Comparison of ENCODE assay signal across 7 mouse cellular contexts in genomic region chr1:119423510-119423909, GRCm38 (mm10). TPM values are rescaled to one million over a fixed set of nuclear protein-coding genes. Genes with fewer than 3 reads are reported as not detected.
A peak's percentile ranks its signal among the peaks of the same experiment; 100 is the strongest.
DNase-seq lines count a peak whose midpoint lies in the region; ATAC-seq and TF ChIP-seq lines count a peak whose summit lies in the region.

No protein-coding gene starts in this region.

- H3K4me2 ChIP-seq in midbrain, embryonic 15.5 days, result no peak overlapping the region
- no peak overlapping the region for H3K4me2 ChIP-seq in midbrain, embryonic 13.5 days (replicated peaks)

- TF ChIP-seq POLR2A in bone marrow, adult 2 months (IDR thresholded peaks at IDR 0.05; ENCODE audit: borderline replicate concordance, control insufficient read depth, low read depth, low read length), result no peak

- peak; percentile 58 for DNase-seq in midbrain, embryonic 10.5 days (ENCODE audit: low spot score)
- DNase-seq in gastrocnemius, adult 2 months, result peak; percentile 51
- DNase-seq in layer of hippocampus, adult 9-11 months, result peak; percentile 31
- DNase-seq in B cell, adult 2 months, result no peak

- H3K9me3 ChIP-seq in midbrain, embryonic 10.5 days (replicated peaks), result no peaks in the 10 kb centered on the region
- no peaks in the 10 kb centered on the region for H3K9me3 ChIP-seq in midbrain, embryonic 15.5 days
- no peaks in the 10 kb centered on the region for H3K9me3 ChIP-seq in midbrain, embryonic 13.5 days

- 4% methylated on average over 14 of the region's 14 CpGs for WGBS in midbrain, embryonic 10.5 days
- WGBS in midbrain, embryonic 15.5 days, result 5% methylated on average over 14 of the region's 14 CpGs
- WGBS in bone marrow, adult 2 months, result 12% methylated on average over 14 of the region's 14 CpGs
- 4% methylated on average over 14 of the region's 14 CpGs for WGBS in midbrain, embryonic 13.5 days

- H3K27ac ChIP-seq in midbrain, embryonic 10.5 days (replicated peaks), result no peak overlapping the region
- no peak overlapping the region for H3K27ac ChIP-seq in midbrain, embryonic 15.5 days
- no peak overlapping the region for H3K27ac ChIP-seq in bone marrow, adult 2 months (ENCODE audit: control insufficient read depth, insufficient read depth, low read depth, low read length, poor library complexity)
- no peak overlapping the region for H3K27ac ChIP-seq in gastrocnemius, adult 2 months
- H3K27ac ChIP-seq in midbrain, embryonic 13.5 days, result no peak overlapping the region

- H3K27me3 ChIP-seq in midbrain, embryonic 10.5 days (ENCODE audit: low read depth, poor library complexity, severe bottlenecking), result peaks cover 89% of the 10 kb centered on the region
- H3K27me3 ChIP-seq in midbrain, embryonic 15.5 days (replicated peaks), result peaks cover 48% of the 10 kb centered on the region
- H3K27me3 ChIP-seq in midbrain, embryonic 13.5 days, result peaks cover 74% of the 10 kb centered on the region

- TF ChIP-seq CTCF in bone marrow, adult 2 months (IDR thresholded peaks at IDR 0.05; ENCODE audit: control insufficient read depth, insufficient read depth, low read length), result peak; percentile 14; the same call in 1 of the 2 replicates
- peak; percentile 69 for TF ChIP-seq CTCF in gastrocnemius, adult 2 months (IDR thresholded peaks at IDR 0.05)

- no peak overlapping the region for H3K4me3 ChIP-seq in midbrain, embryonic 10.5 days
- no peak overlapping the region for H3K4me3 ChIP-seq in midbrain, embryonic 15.5 days
- no peak overlapping the region for H3K4me3 ChIP-seq in bone marrow, adult 2 months (replicated peaks; ENCODE audit: control insufficient read depth, low read depth, low read length)
- peak overlapping the region; percentile 11; the same call in 1 of the 2 replicates for H3K4me3 ChIP-seq in gastrocnemius, adult 2 months
- H3K4me3 ChIP-seq in midbrain, embryonic 13.5 days (replicated peaks), result no peak overlapping the region

- H3K4me1 ChIP-seq in midbrain, embryonic 10.5 days, result peaks cover 43% of the 10 kb centered on the region
- H3K4me1 ChIP-seq in midbrain, embryonic 15.5 days, result peaks cover 40% of the 10 kb centered on the region
- no peaks in the 10 kb centered on the region for H3K4me1 ChIP-seq in bone marrow, adult 2 months (ENCODE audit: control insufficient read depth, insufficient read depth, low read length)
- H3K4me1 ChIP-seq in midbrain, embryonic 13.5 days (replicated peaks), result peaks cover 41% of the 10 kb centered on the region

- intact Hi-C loops in gastrocnemius, adult 2 months (cut with DNase I), result loop anchor here (2.0 to 5.0 kb wide), 3 partner anchors 34 to 331 kb away; no protein-coding TSS in a partner anchor

- no peaks in the 10 kb centered on the region for H3K36me3 ChIP-seq in midbrain, embryonic 10.5 days
- no peaks in the 10 kb centered on the region for H3K36me3 ChIP-seq in midbrain, embryonic 15.5 days (replicated peaks)
- no peaks in the 10 kb centered on the region for H3K36me3 ChIP-seq in midbrain, embryonic 13.5 days

- ATAC-seq in midbrain, embryonic 15.5 days (replicated peaks), result no peak
- 0 out of 2 replicates have a peak, but pooled peaks have one; percentile 1 for ATAC-seq in midbrain, embryonic 13.5 days

- no peak overlapping the region for H3K9ac ChIP-seq in midbrain, embryonic 15.5 days
- no peak overlapping the region for H3K9ac ChIP-seq in midbrain, embryonic 13.5 days (replicated peaks)

RNA-seq across cellular contexts. Expression of gene Inhbb, which starts 1.5 kb away (rescaled TPM):
- polyA plus RNA-seq in midbrain, embryonic 10.5 days (2016; fragmentation: Nextera tagmentation; extraction: Ambion mirVana), result 0.25 and 0.50 TPM in 2 replicates
- polyA plus RNA-seq in midbrain, embryonic 15.5 days (2015; fragmentation: Nextera tagmentation; extraction: Ambion mirVana), result 2.4 and 2.5 TPM in 2 replicates
- polyA plus RNA-seq in bone marrow, adult 2 months (2011; ENCODE audit: insufficient read depth, insufficient read length, low replicate concordance, missing spikeins), result 0.45 and 0.70 TPM in 2 replicates
- under 1 TPM; 0.43 to 0.89 TPM for total RNA-seq in gastrocnemius, adult 2 months (2021)
- polyA plus RNA-seq in midbrain, embryonic 13.5 days (2015; fragmentation: Nextera tagmentation; extraction: Ambion mirVana), result 1.2 and 1.6 TPM in 2 replicates

Comparison
In these comparisons a context has a peak if more than half of its experiments do, and no peak if none do; other contexts are left out.
1. DNase-seq: peak in midbrain, embryonic 10.5 days (single experiment), gastrocnemius, adult 2 months (single experiment) and layer of hippocampus, adult 9-11 months (single experiment); none in B cell, adult 2 months (0 of 2).